Mouse (Mus musculus) CD4-positive, CD25-positive, alpha-beta regulatory T cell, adult 4 months (primary cell): ENCODE results near the gene Tmem94. TPM values are rescaled to one million over a fixed set of nuclear protein-coding genes. Genes with fewer than 3 reads are reported as not detected.
"Not testable (repeated sequence)": the region's sequence is repeated elsewhere in the genome, so short reads cannot be mapped to it uniquely, and the experiment has no call there.

ENCODE experiments used
- ATAC-seq: one replicate; pipeline ENCODE4 v1.8.0; 2017
- polyA plus RNA-seq, 2 experiments: library from polyadenylated mRNA; unstranded; fragments of 100-300 nt; shearing (Covaris generic); gene quantifications; one replicate each; pipeline ENCODE4 v1.2.1; 2017

Tmem94 gene
- 10 to 100 TPM in 1 of 2 experiments, 1 to 10 TPM in 1; 8.5 to 17.5 TPM for polyA plus RNA-seq

- ATAC-seq: peak; percentile 93
These were observed at the start of gene Tmem94 for GRCm38 (mm10) chr11:115765103-115765606. Gene Tmem94, plus strand, starts transcription at chr11:115765433.

- peak; percentile 52 for ATAC-seq
These were observed 48.6 kb upstream of the Tmem94 start for GRCm38 (mm10) chr11:115716410-115717338.

GRCm38 (mm10) chr11:115717660-115718390 lies 47.4 kb upstream of the Tmem94 start:
- no peak for ATAC-seq

- peak; percentile 71 for ATAC-seq
These were observed 42.6 kb upstream of the Tmem94 start for GRCm38 (mm10) chr11:115722638-115723037.

GRCm38 (mm10) chr11:115723231-115723630 lies 42.0 kb upstream of the Tmem94 start:
- ATAC-seq: no peak

GRCm38 (mm10) chr11:115734041-115734686 lies 31.1 kb upstream of the Tmem94 start:
- ATAC-seq: no peak

GRCm38 (mm10) chr11:115737608-115738208 lies 27.5 kb upstream of the Tmem94 start:
- no peak for ATAC-seq

GRCm38 (mm10) chr11:115738275-115738885 lies 26.9 kb upstream of the Tmem94 start:
- ATAC-seq: no peak

- ATAC-seq: no peak
These were observed 24.2 kb upstream of the Tmem94 start for GRCm38 (mm10) chr11:115741070-115741469.

- ATAC-seq: no peak
These were observed 22.3 kb upstream of the Tmem94 start for GRCm38 (mm10) chr11:115742926-115743325.

- ATAC-seq: no peak
These were observed 20.8 kb upstream of the Tmem94 start for GRCm38 (mm10) chr11:115744385-115744784.

GRCm38 (mm10) chr11:115746109-115746508 lies 19.1 kb upstream of the Tmem94 start:
- peak; percentile 91 for ATAC-seq

GRCm38 (mm10) chr11:115746762-115747161 lies 18.5 kb upstream of the Tmem94 start:
- ATAC-seq: peak; percentile 46

GRCm38 (mm10) chr11:115747351-115747750 lies 17.9 kb upstream of the Tmem94 start:
- ATAC-seq: peak; percentile 35

- ATAC-seq: no peak
These were observed 15.4 kb upstream of the Tmem94 start for GRCm38 (mm10) chr11:115749834-115750233.

GRCm38 (mm10) chr11:115751725-115752124 lies 13.5 kb upstream of the Tmem94 start:
- peak; percentile 61 for ATAC-seq

GRCm38 (mm10) chr11:115752653-115753052 lies 12.6 kb upstream of the Tmem94 start:
- ATAC-seq: no peak

- ATAC-seq: no peak
These were observed 11.7 kb upstream of the Tmem94 start for GRCm38 (mm10) chr11:115753485-115753884.

- ATAC-seq: not testable (repeated sequence)
These were observed 3.1 kb upstream of the Tmem94 start for GRCm38 (mm10) chr11:115762176-115762575.

GRCm38 (mm10) chr11:115764698-115765097 lies 535 bp upstream of the Tmem94 start:
- ATAC-seq: no peak

GRCm38 (mm10) chr11:115765607-115766141 lies 441 bp downstream of the Tmem94 start:
- ATAC-seq: peak; percentile 57
